Mouse (Mus musculus) neural tube, embryonic 14.5 days (tissue): ENCODE measurements around the gene Ddx27. TPM values are rescaled to one million over a fixed set of nuclear protein-coding genes. Genes with fewer than 3 reads are reported as not detected.

Experiments
- ATAC-seq: fragments of 200-750 bp; cut with Nextera tagmentation; 2 replicates; pipeline ENCODE4 v1.8.0; 2017; ENCODE audit warnings: low read depth, mild to moderate bottlenecking, moderate TSS enrichment, moderate library complexity
- H3K27ac ChIP-seq: fragments of 300-500 bp; sonication (generic); 2 replicates; pipeline ENCODE4 v1.5.1; 2014; ENCODE audit warnings: low read depth, mild to moderate bottlenecking, control low read depth, low read length, moderate library complexity, mixed read lengths
- H3K27me3 ChIP-seq: fragments of 300-500 bp; sonication (generic); 2 replicates; pipeline ENCODE4 v1.6.1; 2014; ENCODE audit warnings: low read length; ENCODE audit not compliant: control insufficient read depth, insufficient read depth
- H3K36me3 ChIP-seq: fragments of 300-500 bp; sonication (generic); 2 replicates; pipeline ENCODE4 v1.6.1; 2014; ENCODE audit warnings: low read length, mixed read lengths; ENCODE audit not compliant: control insufficient read depth, insufficient read depth
- H3K4me1 ChIP-seq: fragments of 300-500 bp; sonication (generic); 2 replicates; pipeline ENCODE4 v1.6.1; 2014; ENCODE audit warnings: low read length; ENCODE audit not compliant: control insufficient read depth, insufficient read depth
- H3K4me2 ChIP-seq: fragments of 300-500 bp; sonication (generic); 2 replicates; pipeline ENCODE4 v1.6.1; 2014; ENCODE audit warnings: mild to moderate bottlenecking, low read depth, low read length, control low read depth
- H3K4me3 ChIP-seq: fragments of 300-500 bp; sonication (generic); 2 replicates; pipeline ENCODE4 v1.5.1; 2014; ENCODE audit warnings: low read depth, low read length, control low read depth, mixed read lengths
- H3K9ac ChIP-seq: fragments of 300-500 bp; sonication (generic); replicated peaks from 2 replicates; pipeline ENCODE4 v1.6.1; 2014; ENCODE audit warnings: low read depth, mild to moderate bottlenecking, control low read depth, low read length, mixed read lengths
- H3K9me3 ChIP-seq: fragments of 300-500 bp; sonication (generic); 2 replicates; pipeline ENCODE4 v1.6.1; 2016; ENCODE audit warnings: low read length; ENCODE audit not compliant: control insufficient read depth
- WGBS: fragments of 180-500 bp; shearing (Covaris S2); extraction: QIAGEN DNeasy Blood & Tissue Kit; methylation state at CpG from one replicate; pipeline ENCODE4 v1.1.7; 2014; 5-methylcytosine and 5-hydroxymethylcytosine counted together
- polyA plus RNA-seq: library from polyadenylated mRNA; unstranded; fragments of >200 nt; fragmentation: Nextera tagmentation; extraction: Ambion mirVana; gene quantifications from 2 replicates; pipeline ENCODE4 v1.2.1, GENCODE M21; 2014

Ddx27 gene
- polyA plus RNA-seq, 1 experiment from 2014 or later: 28.8 TPM

DNA sequence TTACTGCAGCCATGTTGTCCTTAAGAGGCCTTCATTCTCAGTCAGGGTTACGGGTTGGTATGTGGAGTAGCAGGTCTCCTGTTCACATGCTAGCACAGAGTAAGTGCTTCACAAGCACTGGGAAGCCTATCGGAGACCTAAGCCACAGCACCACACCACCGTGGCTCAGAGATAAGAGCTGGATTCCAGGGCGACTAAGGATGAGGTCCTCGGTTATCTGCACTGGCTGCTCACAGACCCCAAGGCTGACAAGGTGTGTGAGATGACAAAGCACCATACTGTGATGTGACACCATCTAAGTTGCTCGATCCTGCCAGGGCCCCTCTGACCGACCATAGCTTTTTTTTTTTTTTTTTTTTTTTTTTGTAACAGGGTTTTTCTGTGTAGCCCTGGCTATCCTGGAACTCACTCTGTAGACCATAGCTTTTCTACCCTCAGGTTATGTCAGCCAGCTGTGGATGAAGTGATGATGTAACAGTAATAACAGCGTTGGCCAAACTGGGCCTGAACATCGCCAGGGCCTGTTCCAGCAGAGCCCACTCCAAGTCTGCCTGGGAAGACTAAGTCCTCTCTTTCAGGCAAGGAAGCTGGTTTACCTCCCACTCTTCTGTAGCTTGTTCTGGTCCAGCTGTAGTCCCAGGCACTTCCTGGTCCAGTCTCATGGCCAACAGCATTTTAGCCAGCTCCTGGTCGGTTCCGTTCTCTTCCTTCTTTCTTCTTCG lies 28.6 kb downstream of the Ddx27 start:
- Histone ChIP-seq H3K4me1 (no peaks in the 10 kb centered on the region), H3K4me2 (no peak overlapping the region), H3K9me3 (no peaks in the 10 kb centered on the region), H3K27ac (no peak overlapping the region), H3K36me3 (peaks cover 87% of the 10 kb centered on the region), H3K4me3 (no peak overlapping the region), H3K27me3 (no peaks in the 10 kb centered on the region), H3K9ac (no peak overlapping the region)
- no peak for ATAC-seq
- 97% methylated on average over 12 of the region's 12 CpGs for WGBS

DNA sequence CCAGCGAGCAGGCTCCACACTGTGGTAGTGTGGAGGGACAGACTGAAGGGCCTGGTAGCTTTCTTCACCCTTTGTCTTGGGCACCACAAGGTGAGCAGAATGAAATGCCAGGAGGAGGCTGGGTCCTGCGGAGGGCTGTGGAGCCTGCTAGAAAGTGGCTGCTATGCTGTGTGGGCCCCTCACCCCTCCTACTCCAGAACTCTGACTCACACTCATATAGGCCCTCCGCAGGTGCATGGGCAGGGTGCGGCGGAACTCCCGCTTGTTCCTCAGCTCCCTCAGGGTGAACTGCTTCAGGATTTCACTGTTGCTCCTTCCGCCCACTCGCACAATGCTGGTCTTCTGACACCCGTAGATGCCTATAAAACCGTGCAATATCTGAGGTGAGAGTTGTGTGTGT lies 33.2 kb downstream of the Ddx27 start:
- no peaks in the 10 kb centered on the region for H3K27me3 ChIP-seq
- H3K36me3 ChIP-seq: peaks cover 60% of the 10 kb centered on the region
- no peak overlapping the region for H3K9ac ChIP-seq
- no peak for ATAC-seq
- no peaks in the 10 kb centered on the region for H3K9me3 ChIP-seq
- 96% methylated on average over 10 of the region's 10 CpGs for WGBS
- H3K27ac ChIP-seq: no peak overlapping the region
- no peak overlapping the region for H3K4me3 ChIP-seq
- no peak overlapping the region for H3K4me2 ChIP-seq
- peaks cover 3% of the 10 kb centered on the region; the same call in 1 of the 2 replicates for H3K4me1 ChIP-seq

DNA sequence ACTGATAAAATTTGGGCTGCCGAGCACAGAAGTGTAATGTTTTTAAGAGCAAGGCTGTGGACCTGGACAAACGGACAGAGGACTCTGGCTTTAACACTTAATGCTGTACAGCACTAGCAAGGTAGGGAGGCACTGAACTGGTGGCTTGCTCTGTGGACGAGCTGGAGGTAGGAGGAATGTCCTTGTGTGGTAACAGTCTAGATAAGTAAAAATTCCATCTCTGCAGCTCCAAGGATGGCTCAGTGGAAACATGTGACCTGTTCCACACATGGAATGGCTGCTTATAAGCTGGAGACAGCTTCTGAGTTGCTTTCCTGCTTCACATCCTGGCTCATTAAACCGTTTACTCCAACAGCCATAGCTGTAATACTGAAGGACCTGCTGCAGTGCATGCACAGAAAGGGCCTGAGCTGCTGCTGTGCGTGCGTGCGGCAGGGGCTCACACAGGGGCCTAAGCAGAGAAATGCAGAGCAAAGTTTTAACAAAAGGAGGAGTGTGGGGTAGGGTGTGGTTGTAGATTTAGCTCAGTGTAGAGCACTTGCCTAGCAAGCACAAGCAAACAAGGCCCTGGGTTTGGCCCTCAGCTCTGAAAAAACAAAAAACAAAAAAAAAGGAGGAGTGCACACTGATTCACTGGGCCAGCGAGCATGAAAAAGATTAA lies 33.8 kb downstream of the Ddx27 start:
- Histone ChIP-seq H3K4me1 (peaks cover 4% of the 10 kb centered on the region; the same call in 1 of the 2 replicates), H3K36me3 (peaks cover 56% of the 10 kb centered on the region), H3K27me3 (no peaks in the 10 kb centered on the region), H3K4me3 (no peak overlapping the region), H3K9ac (no peak overlapping the region), H3K9me3 (no peaks in the 10 kb centered on the region), H3K4me2 (no peak overlapping the region), H3K27ac (no peak overlapping the region)
- no peak for ATAC-seq
- WGBS: 93% methylated on average over 8 of the region's 8 CpGs

DNA sequence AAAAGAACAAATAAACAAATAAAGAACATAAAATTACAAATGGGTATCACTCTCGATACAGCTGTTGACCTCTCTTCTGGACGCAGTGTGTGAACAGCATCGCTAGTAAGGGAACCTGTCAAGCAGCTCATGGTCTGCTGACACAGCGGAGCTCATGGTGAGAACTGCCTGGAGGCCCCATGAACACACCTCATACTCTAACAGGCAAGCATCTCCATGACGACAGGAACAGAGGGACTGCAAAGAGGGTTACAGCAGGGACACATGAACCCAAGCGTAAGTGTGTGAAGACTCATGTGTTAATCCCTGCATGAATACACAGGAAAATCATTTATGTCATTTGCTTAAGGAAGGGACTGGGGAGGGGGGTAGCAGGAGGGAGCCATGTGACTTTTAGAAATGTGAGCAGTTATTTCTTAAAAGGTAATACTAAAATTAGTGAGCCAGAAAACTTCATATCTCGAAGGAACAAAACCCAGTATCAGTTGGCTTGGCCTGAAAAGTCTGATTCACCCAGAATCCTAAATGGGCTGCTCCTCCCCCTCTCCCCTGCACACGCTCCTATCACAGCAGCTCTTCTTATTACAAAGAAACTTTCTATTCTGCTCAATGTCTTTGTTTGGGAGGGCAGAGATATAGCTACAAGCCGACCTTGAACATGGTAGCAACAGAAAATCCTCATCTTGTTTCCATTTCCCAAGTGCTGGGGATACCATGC lies 38.3 kb downstream of the Ddx27 start:
- 63% methylated on average over 9 of the region's 9 CpGs for WGBS
- no peaks in the 10 kb centered on the region for H3K27me3 ChIP-seq
- peaks cover 46% of the 10 kb centered on the region for H3K36me3 ChIP-seq
- peaks cover 6% of the 10 kb centered on the region; the same call in 1 of the 2 replicates for H3K4me1 ChIP-seq
- H3K4me3 ChIP-seq: no peak overlapping the region
- no peak overlapping the region for H3K9ac ChIP-seq
- no peak overlapping the region for H3K4me2 ChIP-seq
- no peaks in the 10 kb centered on the region for H3K9me3 ChIP-seq
- H3K27ac ChIP-seq: no peak overlapping the region
- peak; percentile 14; the same call in 1 of the 2 replicates for ATAC-seq

- H3K9ac ChIP-seq: no peak overlapping the region
- ATAC-seq: no peak
- 88% methylated on average over 15 of the region's 15 CpGs for WGBS
Observed at GRCm38 (mm10) chr2:167055386-167055785, 40.4 kb downstream of the Ddx27 start.

GRCm38 (mm10) chr2:167056210-167056941 lies 41.4 kb downstream of the Ddx27 start:
- Histone ChIP-seq H3K4me2 (no peak overlapping the region), H3K4me3 (no peak overlapping the region), H3K9me3 (no peaks in the 10 kb centered on the region), H3K4me1 (peaks cover 10% of the 10 kb centered on the region), H3K27ac (no peak overlapping the region), H3K36me3 (peaks cover 35% of the 10 kb centered on the region), H3K9ac (no peak overlapping the region), H3K27me3 (no peaks in the 10 kb centered on the region)
- ATAC-seq: no peak
- WGBS: 96% methylated on average over 15 of the region's 15 CpGs

More at GRCm38 (mm10) chr2:167055386-167055785, 40.4 kb downstream of the Ddx27 start:
- no peak overlapping the region for H3K4me3 ChIP-seq
- no peak overlapping the region for H3K27ac ChIP-seq
- no peaks in the 10 kb centered on the region for H3K27me3 ChIP-seq
- no peak overlapping the region for H3K4me2 ChIP-seq
- no peaks in the 10 kb centered on the region for H3K9me3 ChIP-seq
- H3K36me3 ChIP-seq: peaks cover 35% of the 10 kb centered on the region
- peaks cover 6% of the 10 kb centered on the region for H3K4me1 ChIP-seq

GRCm38 (mm10) chr2:167056942-167057323 lies 41.9 kb downstream of the Ddx27 start:
- 88% methylated on average over 5 of the region's 5 CpGs for WGBS
- ATAC-seq: no peak

DNA sequence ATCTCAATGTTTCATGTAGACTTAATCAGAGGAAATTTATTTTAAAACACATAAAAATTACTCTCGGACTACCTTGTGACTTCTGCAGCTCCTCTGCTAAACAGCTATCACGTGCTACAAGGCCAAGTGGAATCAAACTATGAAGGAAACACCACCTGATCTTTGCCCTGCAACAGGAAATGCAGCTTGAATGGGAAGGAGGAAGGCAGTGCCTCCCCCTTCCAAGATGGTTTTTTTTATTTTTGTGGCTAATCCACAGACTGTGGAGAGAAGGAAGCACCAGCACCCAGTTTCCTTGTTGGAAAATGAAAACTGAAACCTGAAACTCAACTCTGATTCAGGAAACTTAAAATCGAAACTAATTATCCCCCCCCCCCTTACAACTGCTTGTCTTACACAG lies 43.2 kb downstream of the Ddx27 start:
- Histone ChIP-seq H3K4me2 (no peak overlapping the region), H3K27ac (no peak overlapping the region), H3K9me3 (no peaks in the 10 kb centered on the region), H3K36me3 (peaks cover 35% of the 10 kb centered on the region), H3K4me3 (no peak overlapping the region), H3K27me3 (no peaks in the 10 kb centered on the region), H3K4me1 (peaks cover 13% of the 10 kb centered on the region), H3K9ac (no peak overlapping the region)
- no peak for ATAC-seq
- WGBS: 71% methylated on average over 3 of the region's 3 CpGs

More at GRCm38 (mm10) chr2:167056942-167057323, 41.9 kb downstream of the Ddx27 start:
- Histone ChIP-seq H3K4me3 (no peak overlapping the region), H3K9me3 (no peaks in the 10 kb centered on the region), H3K36me3 (peaks cover 35% of the 10 kb centered on the region), H3K27me3 (no peaks in the 10 kb centered on the region), H3K4me2 (no peak overlapping the region), H3K4me1 (peaks cover 16% of the 10 kb centered on the region), H3K27ac (no peak overlapping the region), H3K9ac (no peak overlapping the region)
